In the genomic region with DNA sequence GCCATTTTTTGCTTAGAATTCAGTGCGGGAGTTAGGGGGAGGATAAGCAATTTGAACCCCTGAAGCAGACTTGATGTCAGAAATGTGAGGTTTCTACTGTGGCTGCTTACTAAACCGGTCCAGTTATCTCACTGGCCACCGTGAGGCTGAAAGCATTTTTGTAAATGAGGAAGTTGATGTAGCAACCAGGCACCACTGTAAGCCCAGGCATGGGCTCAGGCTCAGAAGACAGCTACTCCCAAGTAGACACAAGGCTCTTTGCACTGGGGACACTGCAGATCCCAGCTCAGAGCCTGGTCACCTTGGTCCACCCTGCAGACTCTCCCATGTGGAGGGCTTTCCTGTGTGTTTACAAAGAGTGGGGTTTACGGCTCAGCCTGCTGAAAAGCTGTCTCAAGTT, we compare ENCODE assay signal across 12 mouse cellular contexts.
DNase-seq lines count a peak whose midpoint lies in the region; ATAC-seq lines count a peak whose summit lies in the region.
"Had no signal": no experiment of that assay in that cellular context is flagged by ENCODE, and none has a peak within 500 bp of the region (broad histone marks: within the 10 kb centered on the region; RNA-seq: fewer than 3 reads in every experiment).

No protein-coding gene starts in this region.

- H3K9me3 ChIP-seq in kidney, embryonic 15.5 days (replicated peaks) = no peaks in the 10 kb centered on the region
- H3K9me3 ChIP-seq in neural tube, embryonic 15.5 days (replicated peaks) = no peaks in the 10 kb centered on the region

- ATAC-seq in kidney, embryonic 15.5 days (replicated peaks; ENCODE audit: low FRiP score) = 0 out of 2 replicates have a peak, but pooled peaks have one; percentile 29
- peak; percentile 85 for ATAC-seq in common myeloid progenitor, adult 5-6 weeks (replicated peaks; ENCODE audit: low read depth, poor library complexity, severe bottlenecking)
- peak; percentile 83 for ATAC-seq in megakaryocyte progenitor cell, adult 5-6 weeks (replicated peaks; ENCODE audit: poor library complexity)
- ATAC-seq in neural tube, embryonic 15.5 days (ENCODE audit: low FRiP score) = no peak

- H3K27me3 ChIP-seq in kidney, embryonic 15.5 days = no peaks in the 10 kb centered on the region
- H3K27me3 ChIP-seq in neural tube, embryonic 15.5 days (replicated peaks) = no peaks in the 10 kb centered on the region

- WGBS in kidney, embryonic 15.5 days = 43% methylated on average over 4 of the region's 4 CpGs
- WGBS in neural tube, embryonic 15.5 days = 70% methylated on average over 4 of the region's 4 CpGs

- peak overlapping the region; percentile 42 for H3K27ac ChIP-seq in kidney, embryonic 15.5 days
- H3K27ac ChIP-seq in neural tube, embryonic 15.5 days (replicated peaks) = no peak overlapping the region
- H3K27ac ChIP-seq: gastrocnemius, adult 2 months had no signal

- no peak for DNase-seq in kidney, postnatal 25 days
- DNase-seq in A20 (ENCODE audit: low read depth, low spot score) = peak; percentile 72
- DNase-seq in right cerebral cortex, postnatal 36 days (ENCODE audit: low spot score in 2 of 2) = no peak
- DNase-seq in embryo, embryonic 9.5 days (ENCODE audit: extremely low spot score) = no peak
- DNase-seq: cerebellum, postnatal 25 days; gastrocnemius, adult 2 months; left cerebral cortex, postnatal 4 days; right cerebral cortex, adult 18-20 months had no signal

- no peak overlapping the region for H3K4me2 ChIP-seq in kidney, embryonic 15.5 days
- no peak overlapping the region for H3K4me2 ChIP-seq in neural tube, embryonic 15.5 days

- no peaks in the 10 kb centered on the region for H3K36me3 ChIP-seq in kidney, embryonic 15.5 days
- 0 out of 2 replicates have a peak, but pooled peaks cover 2% of the 10 kb centered on the region for H3K36me3 ChIP-seq in neural tube, embryonic 15.5 days

- no peak overlapping the region for H3K4me3 ChIP-seq in kidney, embryonic 15.5 days (replicated peaks)
- no peak overlapping the region for H3K4me3 ChIP-seq in neural tube, embryonic 15.5 days (replicated peaks)
- H3K4me3 ChIP-seq: gastrocnemius, adult 2 months had no signal

- peaks cover 15% of the 10 kb centered on the region; the same call in 1 of the 2 replicates for H3K4me1 ChIP-seq in kidney, embryonic 15.5 days
- no peaks in the 10 kb centered on the region for H3K4me1 ChIP-seq in neural tube, embryonic 15.5 days

- no peak overlapping the region for H3K9ac ChIP-seq in kidney, embryonic 15.5 days
- no peak overlapping the region for H3K9ac ChIP-seq in neural tube, embryonic 15.5 days (replicated peaks)
